Mouse (Mus musculus) erythroid progenitor cell, adult 5-6 weeks (primary cell): Measurements from ENCODE around the gene Cstl1. TPM values are rescaled to one million over a fixed set of nuclear protein-coding genes. Genes with fewer than 3 reads are reported as not detected.
"Not testable (repeated sequence)": the region's sequence is repeated elsewhere in the genome, so short reads cannot be mapped to it uniquely, and the experiment has no call there.

Experiments used
- ATAC-seq: replicated peaks from 2 replicates; pipeline ENCODE4 v1.8.0; 2016; ENCODE audit warnings: moderate number of reproducible peaks, mild to moderate bottlenecking, moderate TSS enrichment, inconsistent platforms; ENCODE audit not compliant: poor library complexity, low FRiP score, severe bottlenecking
- total RNA-seq, 2 experiments: library from RNA; stranded (forward) in 1 of 2; stranded (reverse) in 1 of 2; fragments of 150-400 nt in 1 of 2; fragments of 186-747, 209-891 nt in 1 of 2; gene quantifications; 2 replicates each; pipeline versions ENCODE4 v1.2.3 to v1.2.4; 2015 to 2017; ENCODE audit warnings: low replicate concordance in 2 of 2

Cstl1 gene
- total RNA-seq (2015; ENCODE audit: low replicate concordance) (not detected in 2 replicates), total RNA-seq (2017; ENCODE audit: low replicate concordance) (not detected in 2 replicates)

DNA sequence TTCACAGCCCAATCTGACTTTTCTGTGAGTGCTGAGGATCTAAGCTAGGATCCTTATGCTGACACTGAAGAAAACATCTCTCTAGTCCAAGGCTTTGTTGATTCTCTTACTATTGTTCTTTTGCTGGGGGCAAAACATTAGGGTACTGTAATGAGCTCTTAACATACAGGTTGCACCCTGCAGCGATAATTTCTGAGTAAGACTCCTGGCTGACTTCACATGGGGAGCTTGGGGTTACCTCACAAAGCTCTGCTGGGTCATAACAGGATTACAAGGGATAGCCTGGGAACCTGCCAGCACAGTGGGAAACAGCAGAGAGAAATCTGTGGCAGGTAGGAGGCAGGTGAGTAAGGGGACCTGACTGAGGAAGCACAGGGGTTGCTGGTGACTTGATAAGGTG is at the start of gene Cstl1:
Cstl1 (plus strand) TSS at position 301 of the 400 bp plus-strand sequence.
- ATAC-seq = no peak

DNA sequence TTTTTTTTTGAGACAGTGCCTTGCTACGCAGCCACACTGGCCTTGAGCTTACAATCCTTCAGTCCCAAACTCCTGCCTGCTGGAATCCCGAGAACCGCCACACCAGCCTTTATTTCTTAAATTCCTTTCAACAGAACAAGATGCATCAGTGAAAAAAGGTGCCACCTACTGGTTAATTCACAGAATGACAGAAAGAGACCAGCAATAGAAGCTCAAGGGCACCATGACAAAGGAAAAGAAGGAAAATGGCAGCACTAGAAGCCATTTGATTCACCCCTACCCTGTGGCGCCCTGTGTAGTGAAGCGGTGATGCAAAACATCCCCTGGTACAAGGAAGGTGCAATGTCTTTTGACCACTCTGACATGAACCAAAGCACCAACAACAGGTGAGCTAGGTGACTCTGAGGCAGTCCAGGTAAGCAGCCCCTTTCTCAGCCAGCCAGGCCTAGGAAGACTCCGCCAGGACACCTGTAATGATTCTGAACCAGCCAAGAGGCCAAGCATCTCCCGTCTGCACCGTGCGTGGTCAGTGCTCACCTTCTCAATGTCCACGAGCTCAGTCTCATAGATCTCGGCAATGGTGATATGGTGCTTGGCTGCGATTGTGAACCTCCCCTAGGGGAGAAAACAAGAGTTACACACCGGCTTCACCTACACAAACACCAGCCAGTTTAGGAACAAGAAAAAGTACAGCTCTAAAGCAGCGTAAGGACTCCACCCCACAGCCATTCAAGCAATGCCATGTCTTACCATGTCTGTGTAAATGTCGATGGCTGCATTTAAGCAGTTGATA is 43.6 kb upstream of the Cstl1 start:
- ATAC-seq = no peak; the same call in 1 of the 2 replicates

DNA sequence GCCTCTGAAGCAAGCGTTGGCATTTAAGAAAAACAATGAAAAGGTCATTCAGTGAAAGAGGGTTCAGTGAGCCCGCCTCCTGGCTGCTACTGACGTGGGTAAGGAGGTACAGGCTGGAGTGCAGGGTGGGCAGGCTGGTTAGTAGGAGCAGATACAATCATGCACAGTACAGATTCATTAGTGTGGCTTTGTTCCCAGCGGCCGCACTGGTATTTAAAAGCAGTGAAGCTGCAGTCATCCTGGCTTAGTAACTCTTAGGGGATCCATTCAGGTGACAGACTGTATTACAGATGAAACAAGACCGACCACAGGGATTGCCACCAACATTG is 43.0 kb upstream of the Cstl1 start:
- no peak for ATAC-seq

DNA sequence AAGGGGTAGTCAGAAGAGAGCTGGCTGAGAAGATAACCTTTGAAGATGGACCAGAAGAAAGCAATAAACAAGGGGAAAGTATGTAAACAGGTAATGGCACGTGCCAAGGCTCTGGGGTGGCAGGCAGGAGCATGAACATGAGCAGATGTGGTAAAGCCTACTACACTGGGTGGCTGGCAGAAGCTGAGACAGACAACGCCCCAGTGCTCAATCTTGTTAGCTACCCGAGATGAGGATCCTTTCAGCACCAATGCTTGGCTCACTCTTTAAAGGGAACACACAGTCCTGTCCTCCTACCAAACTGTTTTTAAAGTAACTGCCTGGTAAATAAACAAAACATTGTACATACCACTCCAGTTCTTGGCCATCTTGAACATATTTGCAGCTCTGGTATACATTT is 37.8 kb upstream of the Cstl1 start:
- ATAC-seq = no peak

DNA sequence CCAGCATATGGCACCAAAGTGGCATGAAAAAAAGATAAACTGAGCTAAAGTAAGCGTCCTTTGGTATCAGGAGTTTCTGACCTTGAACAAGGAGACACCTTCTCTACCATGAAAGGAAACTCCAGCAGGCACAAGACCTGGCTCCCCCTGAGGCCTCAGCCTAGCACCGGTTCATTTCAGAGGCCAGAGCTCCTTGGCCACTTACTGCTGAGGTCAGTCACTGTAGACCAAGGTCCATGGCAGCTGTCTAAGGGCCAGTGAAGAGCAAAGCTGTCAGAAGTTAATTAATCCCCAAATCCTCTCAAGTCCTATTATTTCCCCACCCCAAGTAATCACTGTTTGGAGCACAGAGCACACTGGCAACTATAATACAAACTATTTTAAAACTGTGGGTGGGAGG is 33.1 kb upstream of the Cstl1 start:
- no peak for ATAC-seq

DNA sequence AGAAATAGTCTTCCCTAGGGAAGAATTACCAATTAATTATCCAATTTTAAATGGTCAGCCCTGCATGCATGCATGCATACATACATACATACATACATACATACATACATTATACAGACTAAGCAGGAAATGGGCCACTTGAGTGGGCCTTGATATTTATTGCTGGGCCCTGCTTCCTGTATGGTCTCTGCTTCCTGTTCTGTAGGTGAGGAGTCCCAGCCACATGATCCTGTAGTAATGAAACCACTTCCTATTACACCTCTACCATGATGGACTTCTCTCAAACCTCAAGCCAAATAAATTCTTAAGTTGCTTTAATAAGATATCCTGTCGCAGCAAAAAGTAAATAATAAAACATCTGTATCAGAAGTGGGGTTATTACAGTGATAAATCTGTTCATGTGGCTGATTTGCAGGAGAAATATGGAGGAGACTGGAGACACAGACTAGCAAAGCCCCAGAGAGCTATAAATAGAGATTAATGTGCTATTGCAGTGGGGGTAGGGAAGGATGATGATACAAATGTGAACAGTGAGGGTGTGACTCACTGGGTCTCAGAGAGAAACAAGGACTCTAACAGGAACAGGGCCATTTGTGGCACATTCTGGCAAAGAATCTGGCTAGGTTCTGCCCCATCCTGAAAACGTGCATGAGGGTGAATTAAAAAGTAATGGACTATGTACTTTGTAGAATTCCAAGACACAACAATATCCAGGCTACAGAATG is 30.7 kb upstream of the Cstl1 start:
- ATAC-seq = no peak

DNA sequence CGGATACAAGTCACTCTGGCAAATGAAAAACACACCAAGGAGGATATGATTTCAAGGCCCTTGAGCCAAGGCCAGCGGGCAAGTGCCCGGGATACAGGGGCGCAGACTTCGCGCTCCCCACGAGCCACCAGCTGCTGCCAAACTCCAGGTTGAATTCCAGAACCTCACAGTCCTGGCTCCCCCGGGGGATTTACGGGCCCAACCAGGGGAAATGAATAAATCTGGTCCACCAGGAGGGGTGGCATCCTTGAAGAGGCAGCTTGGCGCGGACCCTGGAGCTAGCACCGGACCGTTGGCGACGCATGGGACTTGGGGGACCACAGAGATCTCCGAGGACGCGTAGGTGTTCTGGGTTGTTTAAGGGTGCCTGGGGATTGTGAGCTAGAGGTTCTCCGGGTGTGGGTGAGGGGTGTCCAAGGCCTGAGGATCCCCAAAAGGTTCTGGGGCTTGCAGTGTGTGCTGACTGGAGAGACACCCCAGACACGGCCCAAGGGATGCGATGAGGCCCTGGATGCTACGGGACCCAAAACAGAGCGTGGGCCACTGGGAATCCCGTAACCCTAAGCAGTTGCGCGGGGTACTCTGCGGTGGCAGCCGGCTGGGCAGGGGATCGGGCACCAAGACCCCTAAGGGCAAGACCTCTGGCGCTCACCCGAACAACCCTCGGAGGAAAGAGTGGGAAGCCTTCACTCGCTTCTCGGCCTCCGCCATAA is 18.4 kb upstream of the Cstl1 start:
- peak; percentile 39; the same call in 1 of the 2 replicates for ATAC-seq

DNA sequence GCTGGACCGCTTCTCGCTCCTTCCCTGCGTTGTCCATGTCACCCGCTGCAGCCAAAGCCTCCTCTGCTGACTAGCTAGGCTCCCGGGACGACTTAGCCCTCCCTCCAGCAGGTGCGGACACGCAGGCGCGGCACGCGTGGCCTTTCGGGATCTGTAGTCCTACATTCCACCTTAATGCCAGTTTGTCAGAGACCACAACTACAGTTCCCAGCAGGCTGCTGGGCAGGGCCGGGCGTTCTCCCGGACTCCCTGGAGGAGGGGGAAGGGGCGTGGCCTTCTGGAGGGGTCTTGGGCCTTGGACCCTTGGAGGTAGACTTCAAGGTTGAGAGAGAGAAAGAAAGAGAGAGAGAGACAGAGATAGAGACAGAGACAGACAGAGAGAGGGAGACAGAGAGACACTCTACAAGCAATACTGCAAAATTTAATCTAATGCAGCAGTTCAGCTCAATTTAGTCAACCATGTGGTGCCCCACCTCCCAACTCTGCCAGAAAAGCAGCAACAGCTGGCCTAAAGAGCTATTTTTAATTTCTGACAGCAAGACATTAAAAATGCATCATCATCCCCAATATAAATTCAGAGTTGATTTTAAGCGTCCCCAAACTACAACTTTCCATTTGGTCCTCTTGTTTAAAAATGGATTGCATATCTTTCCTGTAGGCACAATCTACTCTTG is 17.7 kb upstream of the Cstl1 start, which contains the start of gene Napb:
Napb (minus strand) TSS at position 141 of the 674 bp plus-strand sequence.
- peak; percentile 49; the same call in 1 of the 2 replicates for ATAC-seq

DNA sequence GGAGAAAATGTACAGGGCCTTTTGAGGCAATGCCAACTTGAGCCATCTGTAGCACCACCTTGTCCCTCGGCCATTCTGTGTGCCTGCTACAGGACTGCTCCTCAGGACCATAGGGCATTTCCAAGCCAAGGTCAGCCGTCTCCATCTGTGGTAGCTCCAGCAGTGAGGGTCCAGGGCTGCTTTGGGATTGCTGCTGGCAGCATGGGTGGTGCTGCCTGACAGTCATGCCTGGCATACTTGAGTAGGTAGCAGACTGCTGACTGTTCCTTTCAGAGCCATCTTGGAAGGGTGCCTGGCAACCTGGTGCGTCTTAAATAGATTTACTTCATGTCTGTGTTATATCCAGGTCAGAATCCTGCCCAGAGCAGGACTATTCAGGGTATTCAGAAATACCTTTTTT is 7.2 kb upstream of the Cstl1 start:
- no peak for ATAC-seq

DNA sequence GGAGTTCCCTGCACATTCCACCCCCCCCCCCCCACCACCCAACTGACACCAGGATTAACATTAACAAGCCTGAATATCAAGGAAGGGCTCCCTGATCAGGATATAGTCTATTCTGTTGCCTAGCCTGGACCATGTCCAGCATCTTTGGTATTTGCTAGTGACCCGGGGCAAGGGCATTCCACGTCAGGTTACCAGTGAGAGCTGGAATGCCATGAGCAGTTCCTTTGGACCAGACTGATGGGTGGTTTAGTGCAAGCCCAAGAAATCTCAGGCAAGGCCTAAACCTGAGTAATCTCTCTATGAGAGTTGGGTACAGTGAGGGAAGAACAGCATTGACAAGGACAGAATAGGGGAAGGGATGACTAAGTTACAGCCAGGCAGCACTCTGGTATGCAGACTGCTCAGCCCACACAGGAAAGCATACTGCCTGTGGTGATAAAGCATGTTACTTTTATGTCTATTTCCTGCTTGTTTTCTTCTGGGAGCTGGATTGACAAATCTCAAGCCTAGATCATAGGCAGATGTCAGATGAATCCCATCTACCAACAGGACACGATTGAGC is 6.2 kb upstream of the Cstl1 start:
- no peak for ATAC-seq

DNA sequence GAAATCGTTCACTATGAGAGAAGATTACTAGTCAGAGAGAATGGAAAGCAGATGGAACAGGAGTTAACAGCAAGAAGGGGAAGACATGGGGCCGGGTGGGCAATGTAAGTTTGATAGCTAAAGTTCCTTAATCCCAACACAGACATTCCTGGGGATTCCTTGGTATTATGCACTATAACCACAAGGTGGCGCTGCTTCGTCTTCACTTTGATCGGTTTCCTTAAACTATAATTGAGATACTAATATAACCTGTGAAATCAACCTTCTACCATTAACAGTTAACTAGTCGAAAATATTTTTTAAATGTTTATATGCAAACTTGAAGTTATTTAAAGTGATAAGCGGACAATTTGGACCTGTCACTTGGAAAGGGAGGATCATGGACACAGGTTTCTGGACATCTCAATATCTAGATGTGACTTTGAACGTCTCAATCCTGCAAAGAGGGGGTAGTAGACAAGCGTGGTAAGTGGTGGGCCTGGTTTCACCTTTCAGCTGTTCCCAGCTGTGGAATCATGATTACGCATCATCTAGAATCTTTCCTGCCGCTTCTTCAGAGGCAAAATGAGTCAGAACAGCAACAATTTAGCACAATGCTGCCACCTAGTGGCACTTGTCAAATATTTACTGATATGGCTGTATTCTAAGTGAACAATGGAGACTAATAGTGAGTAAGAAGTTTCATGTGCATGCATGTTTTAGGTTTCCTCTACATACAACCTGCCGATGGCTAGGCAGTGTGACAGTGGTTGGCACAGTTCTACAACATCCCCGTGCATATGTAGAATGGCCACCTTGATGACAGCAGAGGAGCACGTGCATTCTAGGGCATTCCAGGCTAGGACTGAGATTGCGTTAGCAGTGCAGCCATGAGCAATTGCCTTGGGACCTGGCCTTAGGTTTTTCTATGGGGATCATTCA is 2.0 kb downstream of the Cstl1 start:
- peak; percentile 82 for ATAC-seq

DNA sequence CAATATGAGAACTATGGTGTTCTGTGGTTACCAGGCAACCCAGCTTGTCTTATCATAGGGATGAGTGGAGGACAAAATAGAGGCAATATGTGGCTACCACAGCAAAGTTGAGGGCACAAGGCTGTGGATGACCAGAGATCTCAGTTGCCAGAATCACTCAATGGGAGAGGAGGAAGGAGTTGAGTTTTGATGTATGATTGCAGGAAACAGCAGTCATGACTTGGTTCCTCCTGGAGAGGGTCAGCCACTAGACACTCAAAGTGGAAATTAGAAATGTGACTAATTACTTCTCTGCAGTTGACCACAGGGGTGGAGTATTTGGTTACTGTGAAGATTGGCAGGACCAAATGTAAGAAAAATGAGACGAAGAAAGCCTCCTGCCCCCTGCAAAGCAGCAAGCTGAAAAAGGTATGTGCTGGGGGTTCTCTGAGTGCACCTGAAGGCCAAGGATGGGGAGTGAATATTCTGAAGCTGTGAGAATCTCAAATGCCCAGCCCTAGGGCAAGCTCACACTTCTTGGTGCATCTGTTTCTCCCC is 4.2 kb downstream of the Cstl1 start:
- no peak for ATAC-seq

DNA sequence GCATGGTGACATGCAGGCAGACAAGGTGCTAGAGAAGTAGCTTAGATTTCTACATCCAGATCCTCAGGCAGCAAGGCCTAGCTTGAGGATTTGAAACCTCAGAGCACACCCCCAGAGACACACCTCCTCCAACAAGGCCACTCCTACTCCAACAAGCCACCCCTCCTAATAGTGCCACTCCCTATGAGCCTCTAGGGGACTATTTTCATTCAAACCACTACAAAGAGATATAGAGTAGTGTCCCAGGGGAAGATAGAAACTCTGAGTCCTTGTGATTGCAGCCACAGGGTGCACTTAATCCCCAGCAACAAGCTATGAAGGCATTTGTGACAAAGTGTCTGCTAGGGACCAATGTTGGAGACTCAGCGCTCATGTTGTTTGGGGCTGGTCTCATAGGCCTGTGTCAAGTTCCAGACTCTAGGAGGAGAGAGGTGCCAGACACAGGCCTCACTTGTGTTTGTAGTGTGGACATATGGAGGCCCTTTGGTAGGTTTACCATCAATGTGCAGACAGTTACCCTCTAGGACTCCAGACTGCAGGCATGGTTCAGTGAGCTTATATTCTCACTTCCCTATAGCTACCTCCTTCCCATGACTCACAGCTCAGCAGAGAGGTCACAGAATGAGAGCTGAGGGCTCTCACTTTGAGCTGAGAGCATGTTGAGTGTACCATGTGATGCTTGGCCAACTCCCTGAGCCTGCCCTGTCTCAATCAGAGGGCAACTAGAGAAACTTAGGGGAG is 13.7 kb downstream of the Cstl1 start:
- ATAC-seq = no peak

DNA sequence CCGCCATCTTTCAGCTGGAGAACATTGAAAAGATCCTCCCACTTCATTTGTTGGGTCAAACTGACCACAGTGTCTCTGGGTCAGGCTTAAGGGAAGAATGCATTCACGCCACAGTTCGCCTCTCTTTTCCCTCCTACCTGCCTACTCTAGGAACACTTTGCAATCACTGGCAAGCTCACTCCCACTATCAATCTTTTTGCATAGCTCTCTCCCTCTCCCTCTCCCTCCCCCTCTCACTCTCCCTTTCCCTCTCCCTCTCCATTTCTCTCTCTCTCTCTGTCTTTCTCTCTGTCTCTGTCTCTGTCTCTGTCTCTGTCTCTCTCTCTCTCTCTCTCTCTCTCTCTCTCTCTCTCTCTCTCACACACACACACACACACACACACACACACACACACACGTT is 21.2 kb downstream of the Cstl1 start, which contains the start of gene Cst11:
Cst11 (minus strand) TSS at position 101 of the 400 bp plus-strand sequence.
- not testable (repeated sequence) for ATAC-seq

DNA sequence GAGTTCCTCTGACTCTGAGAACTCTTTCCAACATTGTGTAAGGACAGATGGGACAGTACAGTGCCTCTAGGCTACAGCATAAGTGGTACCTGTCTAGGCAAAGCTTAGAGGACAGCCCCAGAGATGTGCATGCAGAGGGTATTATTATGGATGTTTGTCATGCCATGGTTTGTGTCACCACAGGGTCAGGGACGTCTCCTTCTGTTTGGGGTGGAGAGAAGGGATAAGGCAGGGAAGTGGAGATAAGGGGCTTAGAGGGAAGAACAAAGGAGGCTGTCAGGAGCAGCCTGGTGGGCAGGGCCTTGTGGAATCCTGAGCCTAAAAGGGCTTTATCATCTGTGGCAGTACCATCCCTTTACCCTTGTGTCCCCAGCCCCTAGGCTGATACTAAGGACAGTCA is 31.6 kb downstream of the Cstl1 start, which contains the start of gene 8030411F24Rik:
8030411F24Rik (plus strand) TSS at position 301 of the 400 bp plus-strand sequence.
- no peak for ATAC-seq

DNA sequence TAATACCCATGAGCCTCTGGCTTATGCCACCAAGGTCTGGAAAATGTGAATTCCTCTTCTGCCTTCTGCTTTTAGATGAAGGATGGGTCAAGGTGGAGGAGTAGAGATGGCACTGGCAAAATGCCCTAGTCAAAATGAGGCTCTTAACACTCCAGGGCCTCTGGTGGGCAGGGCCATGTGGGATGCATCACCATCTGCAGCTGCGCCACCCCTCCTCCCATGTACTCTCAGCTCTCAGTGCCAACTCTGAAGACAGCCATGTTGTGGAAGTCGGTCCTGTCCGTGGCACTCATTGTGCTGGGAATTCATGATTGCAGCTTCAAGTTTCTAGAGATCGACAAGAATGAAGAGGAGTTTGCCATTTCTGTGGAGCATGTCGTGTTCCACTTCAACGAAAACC is 39.0 kb downstream of the Cstl1 start, which contains the start of gene Cst12:
Cst12 (plus strand) TSS at position 220 of the 400 bp plus-strand sequence.
- no peak for ATAC-seq

DNA sequence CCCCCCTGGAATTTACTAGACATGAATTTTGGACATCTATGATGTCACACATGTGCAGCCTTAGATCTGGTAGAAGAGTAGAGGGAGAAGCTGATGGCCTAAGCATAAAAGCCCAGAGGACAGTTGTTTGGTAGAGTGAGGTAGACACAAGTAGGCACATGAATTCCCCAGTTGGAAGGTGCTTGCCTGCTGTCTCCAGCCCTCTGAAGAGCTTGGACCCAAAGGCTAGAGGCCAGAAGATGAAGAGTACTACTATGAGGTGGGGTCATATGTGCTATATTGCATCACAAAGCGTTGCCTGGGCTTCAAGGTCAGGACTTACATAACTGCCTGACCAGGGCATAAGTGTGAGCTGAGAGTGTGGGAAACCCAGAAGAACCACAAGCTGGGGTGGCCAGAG is 48.3 kb downstream of the Cstl1 start, which contains the start of gene Cst8:
Cst8 (plus strand) TSS at position 301 of the 400 bp plus-strand sequence.
- ATAC-seq = no peak
